Mouse (Mus musculus) kidney, postnatal 14 days (tissue): Measurements from ENCODE around the gene Actb.
A peak's percentile ranks its signal among the peaks of the same experiment; 100 is the strongest.

Experiments used
- DNase-seq: peaks from one replicate; pipeline ENCODE4 v3.0.0; 2022; ENCODE audit warnings: mixed read lengths

Actb gene

GRCm38 (mm10) chr5:142875513-142875905, 31.0 kb downstream of the Actb start:
- no peak for DNase-seq

GRCm38 (mm10) chr5:142874791-142875512, 31.6 kb downstream of the Actb start:
- DNase-seq = no peak

- no peak for DNase-seq
These were observed 32.8 kb downstream of the Actb start for GRCm38 (mm10) chr5:142873718-142874117.

GRCm38 (mm10) chr5:142871765-142872164, 34.8 kb downstream of the Actb start:
- no peak for DNase-seq

GRCm38 (mm10) chr5:142869463-142869862, 37.1 kb downstream of the Actb start:
- no peak for DNase-seq

- no peak for DNase-seq
These were observed 48.8 kb downstream of the Actb start for GRCm38 (mm10) chr5:142857763-142858229.

GRCm38 (mm10) chr5:142856408-142856807, 50.1 kb downstream of the Actb start:
- no peak for DNase-seq

- DNase-seq = peak; percentile 47
These were observed 51.7 kb downstream of the Actb start for GRCm38 (mm10) chr5:142854877-142855276.

GRCm38 (mm10) chr5:142853585-142853984, 53.0 kb downstream of the Actb start:
- no peak for DNase-seq
